Mouse (Mus musculus) E14TG2a.4 (cell line): ENCODE results near the gene Plagl1.

Experiments
- CTCF ChIP-seq: conservative IDR thresholded peaks from 2 replicates; pipeline ENCODE4 v1.5.1; 2014; ENCODE audit warnings: low read length
- NANOG ChIP-seq: IDR thresholded peaks from 2 replicates; pipeline ENCODE4 v1.6.1; 2014; ENCODE audit warnings: borderline replicate concordance, low read length, mixed read lengths

- TF ChIP-seq CTCF, result no peak
- TF ChIP-seq NANOG, result no peak
Measured at GRCm38 (mm10) chr10:13082459-13082858, 22.2 kb downstream of the Plagl1 start.
